Mouse (Mus musculus) forebrain, embryonic 13.5 days (tissue): ENCODE results near the gene Slc16a12. TPM values are rescaled to one million over a fixed set of nuclear protein-coding genes. Genes with fewer than 3 reads are reported as not detected.

Experiments used
- ATAC-seq: fragments of 200-750 bp; cut with Nextera tagmentation; 2 replicates; pipeline ENCODE4 v1.8.0; 2017
- H3K27ac ChIP-seq: fragments of 300-500 bp; sonication (generic); 2 replicates; pipeline ENCODE4 v1.5.1; 2015; ENCODE audit warnings: inconsistent platforms, mild to moderate bottlenecking, moderate library complexity
- H3K27me3 ChIP-seq: fragments of 300-500 bp; sonication (generic); 2 replicates; pipeline ENCODE4 v1.6.1; 2015; ENCODE audit warnings: mild to moderate bottlenecking, inconsistent platforms
- H3K36me3 ChIP-seq: fragments of 300-500 bp; sonication (generic); 2 replicates; pipeline ENCODE4 v1.6.1; 2015; ENCODE audit warnings: mild to moderate bottlenecking, inconsistent platforms; ENCODE audit not compliant: poor library complexity, severe bottlenecking
- H3K4me1 ChIP-seq: fragments of 300-500 bp; sonication (generic); 2 replicates; pipeline ENCODE4 v1.6.1; 2015; ENCODE audit warnings: inconsistent platforms
- H3K4me2 ChIP-seq: fragments of 300-500 bp; sonication (generic); 2 replicates; pipeline ENCODE4 v1.6.1; 2015; ENCODE audit warnings: inconsistent platforms, mild to moderate bottlenecking, moderate library complexity
- H3K4me3 ChIP-seq: fragments of 300-500 bp; sonication (generic); 2 replicates; pipeline ENCODE4 v1.5.1; 2015; ENCODE audit warnings: mild to moderate bottlenecking, inconsistent platforms
- H3K9ac ChIP-seq: fragments of 300-500 bp; sonication (generic); 2 replicates; pipeline ENCODE4 v1.6.1; 2015; ENCODE audit warnings: mild to moderate bottlenecking, inconsistent platforms
- H3K9me3 ChIP-seq: fragments of 300-500 bp; sonication (generic); replicated peaks from 2 replicates; pipeline ENCODE4 v1.6.1; 2016; ENCODE audit warnings: inconsistent platforms
- WGBS: fragments of 180-500 bp; shearing (Covaris S2); methylation state at CpG from one replicate; pipeline ENCODE4 v1.1.7; 2015; 5-methylcytosine and 5-hydroxymethylcytosine counted together
- polyA plus RNA-seq: library from polyadenylated mRNA; unstranded; fragments of >200 nt; fragmentation: Nextera tagmentation; extraction: Ambion mirVana; gene quantifications from 2 replicates; pipeline ENCODE4 v1.2.1, GENCODE M21; 2015

Gene Slc16a12
- polyA plus RNA-seq = 1.5 and 1.8 TPM in 2 replicates

GRCm38 (mm10) chr19:34746688-34747504, at the start of gene Slc16a12:
Slc16a12 (minus strand) TSS chr19:34747289.
- Histone ChIP-seq H3K36me3 (no peaks in the 10 kb centered on the region), H3K4me2 (peak within 1 kb of the TSS; percentile 94), H3K4me3 (peak within 1 kb of the TSS; percentile 63), H3K27me3 (peaks cover 29% of the 10 kb centered on the region), H3K9ac (peak within 1 kb of the TSS; percentile 65), H3K9me3 (no peaks in the 10 kb centered on the region), H3K27ac (no peak within 1 kb of the TSS), H3K4me1 (peaks cover 13% of the 10 kb centered on the region; the same call in 1 of the 2 replicates)
- ATAC-seq = peak; percentile 76
- WGBS = under 1% methylated on average over 61 of the region's 61 CpGs

DNA sequence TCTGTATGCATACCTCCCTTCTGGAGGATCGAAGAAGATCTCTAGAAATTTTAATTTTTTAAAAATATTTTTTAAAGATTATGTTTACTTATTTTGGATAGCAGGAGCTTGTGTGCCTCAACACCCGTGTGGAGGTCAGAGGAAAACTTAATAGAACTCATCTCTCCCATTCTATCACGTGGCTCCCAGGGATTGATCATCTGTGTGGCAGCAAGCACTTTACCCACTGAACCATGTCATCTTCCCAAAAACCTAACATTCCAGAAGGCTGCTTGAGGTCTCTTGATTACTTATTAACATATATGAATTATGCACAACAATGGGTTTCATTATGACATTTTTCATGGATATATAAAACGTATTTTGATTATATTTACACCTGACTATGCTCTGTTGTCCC, 49.3 kb upstream of the Slc16a12 start:
- Histone ChIP-seq H3K9me3 (no peaks in the 10 kb centered on the region), H3K27me3 (no peaks in the 10 kb centered on the region), H3K36me3 (no peaks in the 10 kb centered on the region), H3K9ac (no peak overlapping the region), H3K4me1 (0 out of 2 replicates have a peak, but pooled peaks cover 7% of the 10 kb centered on the region), H3K27ac (no peak overlapping the region), H3K4me2 (no peak overlapping the region), H3K4me3 (no peak overlapping the region)
- WGBS = 89% methylated on average over 4 of the region's 4 CpGs
- no peak for ATAC-seq

DNA sequence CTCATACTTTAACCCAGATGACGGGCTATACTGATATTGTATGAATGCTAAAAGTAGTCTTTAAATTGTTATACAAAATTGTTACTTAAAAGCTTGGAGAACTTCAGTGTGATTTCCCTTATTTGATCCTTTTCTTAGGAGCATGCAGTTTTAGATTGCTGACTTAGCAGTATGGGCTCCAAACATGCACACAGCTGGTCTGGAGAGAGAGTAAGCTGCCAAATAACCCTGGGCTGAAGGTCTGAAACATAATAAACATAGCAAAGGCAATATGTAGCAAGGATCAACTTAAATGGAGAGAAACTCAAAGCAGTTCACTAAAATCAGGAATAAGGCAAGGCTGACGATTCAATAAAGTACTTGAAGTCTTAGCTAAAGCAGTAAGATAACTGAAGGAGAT, 35.4 kb upstream of the Slc16a12 start:
- no peak overlapping the region for H3K9ac ChIP-seq
- H3K27ac ChIP-seq = no peak overlapping the region
- 92% methylated on average over 2 of the region's 2 CpGs for WGBS
- H3K36me3 ChIP-seq = no peaks in the 10 kb centered on the region
- no peaks in the 10 kb centered on the region for H3K9me3 ChIP-seq
- H3K4me2 ChIP-seq = no peak overlapping the region
- no peaks in the 10 kb centered on the region for H3K27me3 ChIP-seq
- no peak for ATAC-seq
- no peaks in the 10 kb centered on the region for H3K4me1 ChIP-seq
- H3K4me3 ChIP-seq = no peak overlapping the region

DNA sequence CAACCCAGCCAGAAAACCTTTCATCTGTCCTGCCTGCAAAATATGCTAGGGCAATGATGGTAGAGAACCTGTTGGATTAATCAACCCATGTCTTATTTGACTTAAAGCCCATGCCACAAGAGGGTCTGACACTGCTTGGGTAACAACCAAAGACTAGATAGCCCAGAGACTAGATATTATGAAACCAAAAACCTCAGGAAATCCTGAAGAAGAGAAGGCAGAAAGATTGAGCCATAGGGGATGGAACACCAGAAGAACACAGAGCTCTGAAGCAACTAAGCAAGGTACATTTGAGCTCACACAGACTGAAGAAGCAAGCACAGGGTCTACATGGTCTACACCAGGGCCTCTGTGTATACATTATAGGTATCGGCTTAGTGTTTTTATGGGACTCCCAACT, 31.9 kb upstream of the Slc16a12 start:
- no peak overlapping the region for H3K4me3 ChIP-seq
- no peaks in the 10 kb centered on the region for H3K4me1 ChIP-seq
- H3K27me3 ChIP-seq = no peaks in the 10 kb centered on the region
- ATAC-seq = no peak
- no peaks in the 10 kb centered on the region for H3K9me3 ChIP-seq
- H3K4me2 ChIP-seq = no peak overlapping the region
- 93% methylated on average over 1 of the region's 1 CpGs for WGBS
- H3K27ac ChIP-seq = no peak overlapping the region
- H3K36me3 ChIP-seq = no peaks in the 10 kb centered on the region
- H3K9ac ChIP-seq = no peak overlapping the region

DNA sequence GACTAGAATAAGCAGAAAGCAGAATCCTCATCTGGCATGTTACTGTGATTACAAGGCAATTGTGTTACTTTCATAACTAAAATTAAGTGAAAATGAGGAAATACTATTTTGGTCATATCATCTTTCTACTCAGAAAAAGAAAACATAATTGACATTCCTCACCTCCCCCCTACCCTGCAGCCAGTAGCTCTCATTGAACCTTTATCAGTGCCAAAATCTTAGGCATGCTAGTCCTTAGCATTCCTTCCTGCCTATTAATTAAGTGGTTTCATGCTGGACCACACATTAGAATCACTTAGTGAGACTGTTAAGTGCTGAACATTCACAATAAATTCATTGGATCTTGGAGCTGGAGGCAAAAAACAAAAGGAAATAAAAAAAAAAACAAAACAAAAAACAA, 31.0 kb upstream of the Slc16a12 start:
- H3K27me3 ChIP-seq = no peaks in the 10 kb centered on the region
- H3K4me2 ChIP-seq = no peak overlapping the region
- H3K36me3 ChIP-seq = no peaks in the 10 kb centered on the region
- ATAC-seq = no peak
- H3K4me1 ChIP-seq = no peaks in the 10 kb centered on the region
- no peak overlapping the region for H3K9ac ChIP-seq
- no peak overlapping the region for H3K4me3 ChIP-seq
- no peak overlapping the region for H3K27ac ChIP-seq
- H3K9me3 ChIP-seq = no peaks in the 10 kb centered on the region

- ATAC-seq = peak; percentile 51; the same call in 1 of the 2 replicates
- no peak overlapping the region for H3K4me3 ChIP-seq
- 29% methylated on average over 6 of the region's 6 CpGs for WGBS
Measured at GRCm38 (mm10) chr19:34772775-34773174, 25.7 kb upstream of the Slc16a12 start.

DNA sequence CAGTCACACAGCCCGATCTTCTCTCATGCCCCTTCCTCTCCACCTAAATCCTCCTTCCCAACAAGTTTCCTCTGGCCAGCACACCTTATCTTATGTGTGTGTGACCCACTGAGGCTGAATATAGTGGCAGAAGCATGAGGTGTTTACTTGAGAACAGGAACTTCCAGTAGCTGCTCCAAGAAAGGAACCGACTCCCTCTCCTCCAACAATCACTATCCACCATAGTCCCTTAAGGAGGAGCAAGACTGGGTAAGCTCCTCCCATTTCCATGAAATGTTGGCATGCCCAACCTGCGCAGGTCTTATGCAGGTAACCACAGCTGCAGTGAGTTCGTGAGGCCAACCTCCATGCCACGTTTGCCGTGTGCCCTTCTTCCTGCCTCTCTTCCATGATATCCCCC, 23.7 kb upstream of the Slc16a12 start:
- WGBS = 92% methylated on average over 6 of the region's 6 CpGs
- no peak overlapping the region for H3K4me3 ChIP-seq
- H3K27ac ChIP-seq = no peak overlapping the region
- no peaks in the 10 kb centered on the region for H3K36me3 ChIP-seq
- no peaks in the 10 kb centered on the region for H3K9me3 ChIP-seq
- ATAC-seq = no peak
- no peaks in the 10 kb centered on the region for H3K4me1 ChIP-seq
- no peak overlapping the region for H3K9ac ChIP-seq
- no peak overlapping the region for H3K4me2 ChIP-seq
- H3K27me3 ChIP-seq = no peaks in the 10 kb centered on the region

More at GRCm38 (mm10) chr19:34772775-34773174, 25.7 kb upstream of the Slc16a12 start:
- H3K27me3 ChIP-seq = no peaks in the 10 kb centered on the region
- H3K9ac ChIP-seq = no peak overlapping the region
- no peaks in the 10 kb centered on the region for H3K4me1 ChIP-seq
- no peaks in the 10 kb centered on the region for H3K9me3 ChIP-seq
- H3K4me2 ChIP-seq = no peak overlapping the region
- H3K36me3 ChIP-seq = no peaks in the 10 kb centered on the region
- no peak overlapping the region for H3K27ac ChIP-seq

- Histone ChIP-seq H3K27ac (no peak overlapping the region), H3K27me3 (no peaks in the 10 kb centered on the region), H3K4me1 (no peaks in the 10 kb centered on the region), H3K9me3 (no peaks in the 10 kb centered on the region), H3K9ac (no peak overlapping the region), H3K4me3 (no peak overlapping the region), H3K4me2 (no peak overlapping the region), H3K36me3 (no peaks in the 10 kb centered on the region)
- 78% methylated on average over 1 of the region's 1 CpGs for WGBS
- no peak for ATAC-seq
Measured at GRCm38 (mm10) chr19:34758754-34759153, 11.7 kb upstream of the Slc16a12 start.

- no peak overlapping the region for H3K27ac ChIP-seq
- H3K4me1 ChIP-seq = no peaks in the 10 kb centered on the region
- no peak overlapping the region for H3K9ac ChIP-seq
- no peak for ATAC-seq
- no peak overlapping the region for H3K4me3 ChIP-seq
- WGBS = 93% methylated on average over 7 of the region's 7 CpGs
- H3K4me2 ChIP-seq = no peak overlapping the region
- H3K9me3 ChIP-seq = no peaks in the 10 kb centered on the region
- H3K27me3 ChIP-seq = no peaks in the 10 kb centered on the region
- H3K36me3 ChIP-seq = no peaks in the 10 kb centered on the region
Measured at GRCm38 (mm10) chr19:34756561-34757240, 9.6 kb upstream of the Slc16a12 start.

DNA sequence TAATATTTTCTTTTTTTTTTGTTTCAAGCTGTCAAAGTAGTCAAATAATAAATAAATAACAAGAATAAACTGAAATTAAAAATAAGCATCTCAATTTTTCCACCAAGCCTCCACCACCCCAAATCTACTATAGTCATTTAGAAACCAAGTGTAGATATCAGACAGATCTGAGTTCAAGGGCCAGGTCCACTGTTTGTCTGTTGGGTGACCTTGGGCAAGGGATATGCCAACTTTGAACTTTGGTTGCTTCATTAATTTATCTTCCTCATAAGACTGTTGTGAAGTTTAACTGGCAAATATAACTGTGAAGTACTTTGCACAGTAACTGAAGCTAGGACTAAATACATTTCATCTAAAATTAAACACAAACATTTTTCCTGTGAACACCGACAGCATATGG, 8.6 kb upstream of the Slc16a12 start:
- Histone ChIP-seq H3K4me1 (no peaks in the 10 kb centered on the region), H3K4me2 (no peak overlapping the region), H3K4me3 (no peak overlapping the region), H3K27ac (no peak overlapping the region), H3K36me3 (no peaks in the 10 kb centered on the region), H3K9me3 (no peaks in the 10 kb centered on the region), H3K9ac (no peak overlapping the region), H3K27me3 (no peaks in the 10 kb centered on the region)
- ATAC-seq = no peak
- WGBS = 87% methylated on average over 1 of the region's 1 CpGs

DNA sequence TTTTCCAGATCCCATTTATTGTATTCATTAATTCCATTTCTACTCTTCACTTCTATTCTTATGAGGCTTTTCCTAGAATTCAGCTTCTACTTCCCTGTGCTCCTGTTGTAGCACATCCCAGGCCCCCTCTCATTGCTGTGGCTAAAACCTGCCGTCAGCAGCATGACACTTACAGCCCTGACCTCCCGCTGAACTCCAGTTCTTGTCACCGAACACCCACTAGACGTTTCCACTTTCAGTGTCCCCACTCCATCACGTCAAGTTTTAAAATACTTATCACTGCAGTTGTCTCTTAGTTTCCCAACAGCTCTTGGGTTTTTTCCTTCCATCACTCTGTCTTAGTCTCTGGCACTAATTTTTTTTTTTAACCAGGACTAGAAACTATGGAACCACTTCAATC, 6.2 kb upstream of the Slc16a12 start:
- no peaks in the 10 kb centered on the region for H3K4me1 ChIP-seq
- H3K9me3 ChIP-seq = no peaks in the 10 kb centered on the region
- H3K9ac ChIP-seq = no peak overlapping the region
- H3K27ac ChIP-seq = no peak overlapping the region
- H3K36me3 ChIP-seq = no peaks in the 10 kb centered on the region
- ATAC-seq = no peak
- WGBS = 76% methylated on average over 5 of the region's 5 CpGs
- no peak overlapping the region for H3K4me2 ChIP-seq
- H3K4me3 ChIP-seq = no peak overlapping the region
- H3K27me3 ChIP-seq = no peaks in the 10 kb centered on the region

DNA sequence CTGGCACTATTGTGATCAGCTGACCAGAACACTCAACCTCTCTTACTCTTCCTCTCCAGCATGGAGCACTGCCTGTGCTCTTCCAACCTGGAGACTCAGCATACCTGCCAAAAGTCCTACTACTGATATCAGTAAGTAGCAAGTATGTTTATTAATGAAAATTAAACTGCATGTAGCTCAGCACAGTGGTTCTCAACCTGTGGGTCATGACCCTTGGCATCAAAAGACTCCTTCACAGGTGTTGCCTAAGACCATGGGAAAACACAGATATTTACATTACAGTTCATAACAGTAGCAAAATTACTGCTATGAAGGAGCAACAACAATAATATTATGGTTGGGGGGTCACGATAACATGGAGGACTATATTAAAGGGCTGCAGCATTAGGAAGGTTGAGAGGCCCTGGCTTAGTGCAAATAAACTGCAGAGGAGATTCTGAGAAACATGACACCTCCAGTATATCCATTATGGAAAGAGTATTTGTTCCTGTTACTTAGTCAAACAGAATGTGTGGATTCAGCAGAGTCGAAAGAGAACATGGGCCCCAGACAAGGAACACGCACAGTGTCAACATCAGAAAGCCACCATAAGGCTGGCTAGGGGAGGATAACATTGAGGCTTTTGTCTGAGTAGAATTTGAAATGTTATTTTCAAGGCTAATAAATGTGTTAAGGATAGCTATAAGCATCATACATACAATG, 5.5 kb upstream of the Slc16a12 start:
- Histone ChIP-seq H3K9me3 (no peaks in the 10 kb centered on the region), H3K4me1 (no peaks in the 10 kb centered on the region), H3K4me3 (no peak overlapping the region), H3K9ac (no peak overlapping the region), H3K4me2 (no peak overlapping the region), H3K27me3 (0 out of 2 replicates have a peak, but pooled peaks cover 3% of the 10 kb centered on the region), H3K27ac (no peak overlapping the region), H3K36me3 (no peaks in the 10 kb centered on the region)
- ATAC-seq = no peak
- 87% methylated on average over 3 of the region's 3 CpGs for WGBS
